Mouse (Mus musculus): Measurements from ENCODE around the gene Ppp1r14a.

DNA sequence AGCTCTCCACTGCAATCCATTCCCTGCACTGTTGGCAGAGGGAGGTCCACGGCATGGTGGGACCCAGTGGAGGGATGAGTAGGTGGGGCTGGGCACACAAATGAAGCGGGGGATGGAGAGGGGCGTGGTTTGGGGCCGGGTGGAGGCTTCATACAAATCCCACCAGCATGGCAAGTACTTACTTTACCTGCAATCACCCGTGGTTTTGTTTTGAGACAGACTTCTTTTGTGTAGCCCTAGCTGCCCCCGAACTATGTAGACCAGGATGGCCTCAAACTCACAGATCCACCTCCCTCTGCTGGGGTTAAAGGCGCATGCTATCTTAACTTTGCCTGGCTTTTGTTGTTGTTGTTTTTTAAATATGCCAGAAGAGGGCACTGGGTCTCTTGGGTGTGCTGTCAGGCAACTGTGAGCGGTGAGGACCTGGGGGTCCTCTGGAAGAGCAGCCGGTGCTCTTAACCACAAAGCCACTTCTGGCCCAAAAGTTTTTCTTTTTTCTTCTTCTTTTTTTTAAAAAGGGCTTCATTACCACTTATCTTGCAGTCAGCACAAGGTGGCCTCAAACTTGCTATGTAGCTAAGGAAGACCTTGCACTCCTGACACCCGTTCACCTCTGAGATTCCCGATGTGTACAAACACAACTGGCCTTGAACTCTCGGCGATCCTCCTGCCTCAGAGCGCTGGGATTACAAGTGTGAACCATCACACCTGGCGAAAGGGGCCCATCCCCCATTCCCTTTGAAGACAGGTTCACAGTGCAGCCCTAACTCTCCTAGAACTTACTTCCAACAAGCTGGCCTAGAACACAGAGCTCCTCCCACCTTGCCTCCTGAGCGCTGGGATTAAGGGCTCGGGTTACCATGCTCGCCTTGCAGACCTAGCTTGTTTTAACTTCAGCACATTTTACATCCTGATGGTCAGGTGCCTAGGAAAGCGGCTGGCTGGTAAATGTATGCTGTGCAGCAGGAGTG, 30.5 kb downstream of the Ppp1r14a start:
- TF ChIP-seq POLR2A (IDR thresholded peaks at IDR 0.05; ENCODE audit: insufficient read depth, low read length), result no peak
- TF ChIP-seq CTCF (IDR thresholded peaks at IDR 0.05; ENCODE audit: low read depth, low read length), result peak; percentile 6
- TF ChIP-seq EP300 (IDR thresholded peaks at IDR 0.05; ENCODE audit: insufficient read depth, low read depth, low read length), result peak; percentile 66
